Mouse (Mus musculus) left cerebral cortex, adult 18-20 months (tissue): ENCODE measurements around the gene Cald1. TPM values are rescaled to one million over a fixed set of nuclear protein-coding genes. Genes with fewer than 3 reads are reported as not detected.

Source experiments
- DNase-seq, 2 experiments: peaks; one replicate each; pipeline ENCODE4 v3.0.0; 2021 to 2022; ENCODE audit warnings: low spot score in 2 of 2, mixed read lengths in 1 of 2
- total RNA-seq, 2 experiments: library from RNA; stranded (reverse); gene quantifications; 2 replicates each; pipeline ENCODE4 v1.2.3; 2021

Gene Cald1
- total RNA-seq, 2 experiments from 2014 or later = 22.1 to 24.6 TPM

GRCm38 (mm10) chr6:34609892-34610829, 11.9 kb downstream of the Cald1 start:
- no peak for DNase-seq

- DNase-seq = no peak
Observed at GRCm38 (mm10) chr6:34613122-34613521, 14.8 kb downstream of the Cald1 start.

- no peak for DNase-seq
Observed at GRCm38 (mm10) chr6:34615419-34615818, 17.1 kb downstream of the Cald1 start.

- no peak for DNase-seq
Observed at GRCm38 (mm10) chr6:34619494-34619893, 21.2 kb downstream of the Cald1 start.

- no peak for DNase-seq
Observed at GRCm38 (mm10) chr6:34620242-34620641, 21.9 kb downstream of the Cald1 start.

- DNase-seq = no peak
Observed at GRCm38 (mm10) chr6:34622865-34623264, 24.6 kb downstream of the Cald1 start.

GRCm38 (mm10) chr6:34623290-34623689, 25.0 kb downstream of the Cald1 start:
- DNase-seq = no peak

- DNase-seq = no peak
Observed at GRCm38 (mm10) chr6:34624536-34624935, 26.2 kb downstream of the Cald1 start.

- no peak for DNase-seq
Observed at GRCm38 (mm10) chr6:34626586-34627245, 28.4 kb downstream of the Cald1 start.

- DNase-seq = no peak
Observed at GRCm38 (mm10) chr6:34628131-34628530, 29.8 kb downstream of the Cald1 start.

- DNase-seq = no peak
Observed at GRCm38 (mm10) chr6:34633776-34634175, 35.5 kb downstream of the Cald1 start.

GRCm38 (mm10) chr6:34637588-34638438, 39.5 kb downstream of the Cald1 start:
- no peak for DNase-seq

GRCm38 (mm10) chr6:34638667-34639066, 40.4 kb downstream of the Cald1 start:
- no peak for DNase-seq

- DNase-seq = no peak
Observed at GRCm38 (mm10) chr6:34640226-34640625, 41.9 kb downstream of the Cald1 start.

- DNase-seq = no peak
Observed at GRCm38 (mm10) chr6:34641081-34641480, 42.8 kb downstream of the Cald1 start.

- no peak for DNase-seq
Observed at GRCm38 (mm10) chr6:34642075-34642547, 43.8 kb downstream of the Cald1 start.

- DNase-seq = no peak
Observed at GRCm38 (mm10) chr6:34648017-34648787, 49.9 kb downstream of the Cald1 start.

- no peak for DNase-seq
Observed at GRCm38 (mm10) chr6:34651298-34651697, 53.0 kb downstream of the Cald1 start.

- DNase-seq = no peak
Observed at GRCm38 (mm10) chr6:34655719-34656118, 57.4 kb downstream of the Cald1 start.

GRCm38 (mm10) chr6:34658791-34659190, 60.5 kb downstream of the Cald1 start:
- no peak for DNase-seq
